Mouse (Mus musculus) CH12.LX (cell line): Measurements from ENCODE around the gene BC107364. TPM values are rescaled to one million over a fixed set of nuclear protein-coding genes. Genes with fewer than 3 reads are reported as not detected.
"Not testable (repeated sequence)": the region's sequence is repeated elsewhere in the genome, so short reads cannot be mapped to it uniquely, and the experiment has no call there.

Source experiments
- DNase-seq: peaks from one replicate; pipeline ENCODE4 v3.0.0-alpha.2; 2013; ENCODE audit errors: extremely low read depth
- H3K27ac ChIP-seq: 2 replicates; pipeline ENCODE4 v1.5.1; 2012; ENCODE audit warnings: low read depth, mild to moderate bottlenecking, control low read depth, moderate library complexity; ENCODE audit not compliant: insufficient read depth
- H3K27me3 ChIP-seq: replicated peaks from 2 replicates; pipeline ENCODE3; 2012; ENCODE audit warnings: inconsistent platforms
- H3K36me3 ChIP-seq, 2 experiments: replicated peaks in 1 of 2; 2 replicates each; pipeline versions ENCODE3 to v1.6.1; 2012; ENCODE audit warnings: inconsistent platforms in 1 of 2, low read length in 1 of 2, mild to moderate bottlenecking in 1 of 2, mixed read lengths in 1 of 2, moderate library complexity in 1 of 2; ENCODE audit not compliant: control insufficient read depth in 1 of 2, insufficient read depth in 1 of 2
- H3K4me1 ChIP-seq, 2 experiments: 2 replicates each; pipeline ENCODE4 v1.6.1; 2012; ENCODE audit warnings: inconsistent platforms in 1 of 2, moderate library complexity in 1 of 2; ENCODE audit not compliant: insufficient read depth in 2 of 2, control insufficient read depth in 1 of 2
- H3K4me2 ChIP-seq: 2 replicates; pipeline ENCODE4 v1.6.1; 2012; ENCODE audit warnings: low read depth, mild to moderate bottlenecking, control low read depth; ENCODE audit not compliant: poor library complexity, insufficient read depth, severe bottlenecking
- H3K4me3 ChIP-seq, 3 experiments: fragments of 150-350 bp in 1 of 3; sonication (generic) in 1 of 3; replicated peaks in 1 of 3; 2 replicates each; pipeline versions ENCODE3 to v1.5.1; 2011 to 2012; ENCODE audit warnings: low read depth in 2 of 3, low read length in 2 of 3, mild to moderate bottlenecking in 2 of 3, moderate library complexity in 2 of 3, control low read depth in 1 of 3, improper control_type of control experiment in 1 of 3, inconsistent platforms in 1 of 3, mixed read lengths in 1 of 3; ENCODE audit not compliant: poor library complexity in 1 of 3
- H3K79me2 ChIP-seq: replicated peaks from 2 replicates; pipeline ENCODE4 v1.6.1; 2012; ENCODE audit warnings: mild to moderate bottlenecking, moderate library complexity; ENCODE audit not compliant: control insufficient read depth, poor library complexity, insufficient read depth, severe bottlenecking; ENCODE audit errors: extremely low read depth
- H3K9ac ChIP-seq: 2 replicates; pipeline ENCODE4 v1.6.1; 2012; ENCODE audit warnings: low read depth, mild to moderate bottlenecking, control low read depth, moderate library complexity; ENCODE audit not compliant: insufficient read depth
- H3K9me3 ChIP-seq: replicated peaks from 2 replicates; pipeline ENCODE3; 2012; ENCODE audit warnings: low read length, inconsistent platforms, mixed read lengths
- BHLHE40 ChIP-seq: IDR thresholded peaks from 2 replicates; pipeline ENCODE4 v1.6.1; 2011; ENCODE audit warnings: mild to moderate bottlenecking, low read depth, low read length, improper control_type of control experiment
- CHD2 ChIP-seq: IDR thresholded peaks from 2 replicates; pipeline ENCODE4 v1.6.1; 2011; ENCODE audit warnings: low read length, improper control_type of control experiment
- E2F4 ChIP-seq: IDR thresholded peaks from 2 replicates; pipeline ENCODE4 v1.6.1; 2011; ENCODE audit warnings: low read depth, low read length, improper control_type of control experiment; ENCODE audit not compliant: insufficient replicate concordance
- ETS1 ChIP-seq: conservative IDR thresholded peaks from 2 replicates; pipeline ENCODE4 v1.6.1; 2012; ENCODE audit warnings: low read depth, mild to moderate bottlenecking, inconsistent platforms, low read length, improper control_type of control experiment, moderate library complexity
- GABPA ChIP-seq: IDR thresholded peaks from 2 replicates; pipeline ENCODE4 v1.6.1; 2012; ENCODE audit warnings: low read depth, low read length, improper control_type of control experiment, inconsistent platforms; ENCODE audit not compliant: insufficient replicate concordance
- IRF4 ChIP-seq: IDR thresholded peaks from 2 replicates; pipeline ENCODE4 v1.6.1; 2014; ENCODE audit warnings: low read depth, mild to moderate bottlenecking, inconsistent platforms, low read length, improper control_type of control experiment
- JUND ChIP-seq: conservative IDR thresholded peaks from 2 replicates; pipeline ENCODE4 v1.6.1; 2011; ENCODE audit warnings: low read depth, low read length, improper control_type of control experiment
- KAT2A ChIP-seq: IDR thresholded peaks from 2 replicates; pipeline ENCODE4 v1.6.1; 2012; ENCODE audit warnings: low read length, improper control_type of control experiment, inconsistent platforms; ENCODE audit not compliant: insufficient replicate concordance
- MAFK ChIP-seq: IDR thresholded peaks from 2 replicates; pipeline ENCODE4 v1.6.1; 2011; ENCODE audit warnings: low read length, improper control_type of control experiment; ENCODE audit not compliant: insufficient replicate concordance
- MAX ChIP-seq: IDR thresholded peaks from 2 replicates; pipeline ENCODE4 v1.6.1; 2011; ENCODE audit warnings: low read length, improper control_type of control experiment
- MAZ ChIP-seq: IDR thresholded peaks from 2 replicates; pipeline ENCODE4 v1.6.1; 2012; ENCODE audit warnings: low read depth, mild to moderate bottlenecking, inconsistent platforms, low read length, improper control_type of control experiment, moderate library complexity
- MEF2A ChIP-seq: IDR thresholded peaks from 2 replicates; pipeline ENCODE4 v1.6.1; 2014; ENCODE audit warnings: low read depth, mild to moderate bottlenecking, inconsistent platforms, low read length, improper control_type of control experiment, borderline replicate concordance
- MXI1 ChIP-seq: IDR thresholded peaks from 2 replicates; pipeline ENCODE4 v1.6.1; 2011; ENCODE audit warnings: mild to moderate bottlenecking, low read depth, low read length, improper control_type of control experiment
- POLR2A ChIP-seq: IDR thresholded peaks from 2 replicates; pipeline ENCODE4 v1.6.1; 2011; ENCODE audit warnings: low read depth, mild to moderate bottlenecking, improper control_type of control experiment, low read length
- POLR2AphosphoS2 ChIP-seq: IDR thresholded peaks from 2 replicates; pipeline ENCODE4 v1.6.1; 2011; ENCODE audit warnings: low read depth, low read length, improper control_type of control experiment
- SIN3A ChIP-seq: IDR thresholded peaks from 2 replicates; pipeline ENCODE4 v1.6.1; 2012; ENCODE audit warnings: low read length, improper control_type of control experiment, inconsistent platforms
- TBP ChIP-seq: conservative IDR thresholded peaks from 2 replicates; pipeline ENCODE4 v1.6.1; 2011; ENCODE audit warnings: low read depth, low read length, improper control_type of control experiment
- UBTF ChIP-seq: IDR thresholded peaks from 2 replicates; pipeline ENCODE4 v1.6.1; 2012; ENCODE audit warnings: low read depth, mild to moderate bottlenecking, inconsistent platforms, low read length, improper control_type of control experiment, moderate library complexity
- USF1 ChIP-seq: IDR thresholded peaks from 2 replicates; pipeline ENCODE4 v1.6.1; 2014; ENCODE audit warnings: low read depth, mild to moderate bottlenecking, inconsistent platforms, low read length, improper control_type of control experiment
- ZNF384 ChIP-seq: IDR thresholded peaks from 2 replicates; pipeline ENCODE4 v1.6.1; 2012; ENCODE audit warnings: low read depth, low read length, improper control_type of control experiment, inconsistent platforms
- dilution Hi-C: fragments of 300-500 bp; cut with MboI; formaldehyde crosslinking; loops from 2 replicates; pipeline ENCODE4 v1.14.3; 2020; ENCODE audit warnings: low sequenced_read_pairs; ENCODE audit not compliant: extremely low pct_unique_long_range_greater_than_20kb, extremely low pct_ligation_motif_present
- in situ Hi-C: fragments of 300-500 bp; cut with MboI; formaldehyde crosslinking; loops from 3 replicates; pipeline ENCODE4 v1.14.3; 2019; ENCODE audit warnings: low sequenced_read_pairs, low pct_ligation_motif_present, low pct_unique_long_range_greater_than_20kb, mixed read lengths
- polyA plus RNA-seq: library from polyadenylated mRNA; unstranded; fragments of >175 nt; gene quantifications from 2 replicates; pipeline ENCODE4 v1.2.1, GENCODE M21; 2012; ENCODE audit warnings: low read depth; ENCODE audit not compliant: insufficient read length
- total RNA-seq, 2 experiments: library from RNA; depleted of rRNA; stranded (reverse); fragments of 300-350 nt in 1 of 2; fragments of >200 nt in 1 of 2; gene quantifications; 2 replicates each; pipeline ENCODE4 v1.2.3; 2012 to 2014

Gene BC107364
- total and polyA plus RNA-seq, 3 experiments, result 0.13 TPM; not detected in 2

DNA sequence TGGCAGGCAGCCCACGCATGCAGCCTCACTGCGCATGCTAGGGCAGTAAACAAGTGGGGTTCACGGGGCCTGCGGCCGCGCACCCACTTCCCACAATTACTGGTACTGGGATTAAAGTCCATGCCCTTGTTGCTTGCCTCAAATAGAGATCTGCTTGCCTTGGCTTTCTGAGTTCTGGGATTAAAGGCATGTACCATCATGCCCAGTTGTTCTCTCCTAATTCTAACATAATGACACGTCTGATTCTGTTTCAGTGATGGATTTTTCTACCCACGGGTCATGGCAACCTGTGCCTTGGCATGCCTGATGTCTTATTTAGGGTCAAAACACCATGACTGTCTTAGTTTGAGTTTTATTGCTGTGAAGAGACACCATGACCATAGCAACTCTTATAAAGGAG lies 15.5 kb upstream of the BC107364 start:
- Histone ChIP-seq H3K36me3 (no peaks in the 10 kb centered on the region), H3K27ac (no peak overlapping the region), H3K27me3 (peaks cover 47% of the 10 kb centered on the region), H3K9ac (no peak overlapping the region), H3K79me2 (no peaks in the 10 kb centered on the region), H3K4me2 (no peak overlapping the region), H3K4me3 (no peak overlapping the region), H3K4me1 (peaks cover 2 to 5% of the 10 kb centered on the region in 2 experiments; a peak in 2 of 4 replicates), H3K9me3 (peaks cover 2% of the 10 kb centered on the region)
- dilution Hi-C loops (no loop called here), in situ Hi-C loops (no loop called here)
- TF ChIP-seq TBP (no peak), USF1 (no peak), MAFK (no peak), CHD2 (no peak), E2F4 (no peak), MAX (no peak), BHLHE40 (no peak), MAZ (no peak), ZNF384 (no peak), GABPA (no peak), MEF2A (no peak), KAT2A (no peak), JUND (no peak), ETS1 (no peak), POLR2AphosphoS2 (no peak), UBTF (no peak), POLR2A (no peak)
- no peak for DNase-seq

DNA sequence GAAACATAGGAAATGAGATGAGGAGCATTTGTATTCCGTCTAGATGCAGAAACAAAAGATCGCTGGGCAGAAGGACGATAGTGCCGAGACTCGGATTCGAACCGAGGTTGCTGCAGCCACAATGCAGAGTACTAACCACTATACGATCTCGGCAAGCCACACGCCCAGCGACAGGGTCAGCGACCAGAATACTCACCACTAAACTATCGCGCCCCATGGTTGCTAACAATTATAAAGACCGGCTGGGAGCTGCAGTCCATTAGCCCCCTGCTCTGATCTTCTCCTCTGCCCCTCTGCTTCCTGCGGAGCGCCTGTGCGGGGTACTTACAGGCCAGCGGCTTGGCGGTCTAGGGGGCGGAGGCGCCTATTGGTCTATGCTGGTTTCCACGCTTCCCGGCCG lies 11.8 kb upstream of the BC107364 start:
- no peak for DNase-seq
- in situ Hi-C loops, result no loop called here
- Histone ChIP-seq H3K4me1 (peaks cover 0 to 2% of the 10 kb centered on the region in 2 experiments; a peak in 2 of 4 replicates), H3K4me3 (no peak overlapping the region)
- TF ChIP-seq MXI1 (no peak), UBTF (no peak), CHD2 (no peak), MAFK (no peak), TBP (peak; percentile 88), E2F4 (no peak), SIN3A (no peak), IRF4 (no peak)
- TF ChIP-seq, all 38 proteins: peak for 1
- Histone ChIP-seq H3K79me2 (no peaks in the 10 kb centered on the region), H3K9ac (no peak overlapping the region), H3K36me3 (no peaks in the 10 kb centered on the region), H3K9me3 (peaks cover 2% of the 10 kb centered on the region), H3K4me2 (no peak overlapping the region), H3K27ac (no peak overlapping the region), H3K27me3 (peaks cover 31% of the 10 kb centered on the region)
- dilution Hi-C loops, result no loop called here

DNA sequence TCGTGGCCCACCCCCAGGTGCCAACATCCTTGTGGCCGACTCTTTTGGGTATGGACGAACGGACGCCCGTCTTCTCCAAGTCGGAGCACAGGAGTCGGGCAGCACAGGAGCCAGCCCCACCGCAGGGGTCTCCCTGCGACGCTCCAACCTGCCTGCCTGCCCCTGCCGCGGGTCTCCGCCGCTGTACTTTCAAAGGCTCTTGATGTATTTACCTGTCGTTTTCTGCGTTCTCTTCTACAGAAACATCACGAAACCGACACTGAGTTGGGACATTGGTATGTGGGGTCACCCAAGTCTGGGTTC lies 8.4 kb upstream of the BC107364 start:
- H3K27ac ChIP-seq, H3K4me3 ChIP-seq, H3K36me3 ChIP-seq, H3K9me3 ChIP-seq, DNase-seq, H3K9ac ChIP-seq, in situ Hi-C loops, dilution Hi-C loops, H3K79me2 ChIP-seq, H3K4me1 ChIP-seq, H3K4me2 ChIP-seq: not testable (repeated sequence)
- H3K27me3 ChIP-seq, result peaks cover 15% of the 10 kb centered on the region

DNA sequence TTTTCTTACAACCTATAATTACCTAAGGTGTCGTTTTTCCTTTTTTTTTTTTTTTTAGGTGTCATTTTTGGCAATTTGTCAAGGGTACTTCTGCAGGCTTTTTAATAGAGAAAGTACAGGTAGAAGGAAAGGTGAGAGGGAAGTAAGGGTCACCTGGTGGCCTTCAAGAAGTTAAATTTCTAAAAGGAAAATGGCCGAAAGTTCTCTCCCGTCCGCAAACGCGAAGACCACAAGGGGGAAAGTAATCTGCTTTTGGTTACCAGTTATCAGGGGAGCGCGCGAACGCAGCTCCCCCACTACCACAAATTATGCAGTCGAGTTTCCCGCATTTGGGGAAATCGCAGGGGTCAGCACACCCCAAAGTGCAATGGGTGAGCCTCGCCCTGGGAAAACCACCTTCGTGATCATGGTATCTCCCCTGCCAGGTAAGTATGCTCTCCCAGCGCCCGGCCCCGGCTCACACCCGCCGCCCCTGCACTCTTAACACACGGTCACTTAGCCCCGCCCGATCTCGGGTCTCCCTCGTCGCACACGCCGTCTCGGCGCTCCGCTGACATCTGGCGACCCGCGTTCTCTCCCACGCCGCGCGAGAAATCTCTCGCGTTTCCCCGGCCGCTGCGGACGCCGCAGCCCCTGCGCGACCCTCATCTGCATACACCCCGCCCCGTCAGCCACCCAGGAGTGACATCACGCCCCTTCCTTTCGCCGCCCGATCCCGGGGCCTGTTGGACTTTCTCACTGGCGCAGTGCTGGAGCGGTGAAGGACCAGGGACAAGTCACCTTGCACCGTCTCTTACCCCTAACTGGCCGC lies 7.9 kb upstream of the BC107364 start:
- H3K9me3 ChIP-seq, H3K27me3 ChIP-seq, H3K27ac ChIP-seq, H3K36me3 ChIP-seq, in situ Hi-C loops, H3K9ac ChIP-seq, H3K79me2 ChIP-seq, H3K4me2 ChIP-seq, H3K4me1 ChIP-seq, dilution Hi-C loops, DNase-seq, H3K4me3 ChIP-seq: not testable (repeated sequence)
